Mouse (Mus musculus) hindbrain, embryonic 10.5 days (tissue): ENCODE measurements around the gene Adgrf1. TPM values are rescaled to one million over a fixed set of nuclear protein-coding genes. Genes with fewer than 3 reads are reported as not detected.

Experiments used
- DNase-seq: peaks from one replicate; pipeline ENCODE4 v3.0.0-alpha.2; 2017; ENCODE audit warnings: low spot score
- H3K27ac ChIP-seq: fragments of 300-500 bp; sonication (generic); 2 replicates; pipeline ENCODE4 v1.5.1; 2016; ENCODE audit warnings: mild to moderate bottlenecking, moderate library complexity
- H3K27me3 ChIP-seq: fragments of 300-500 bp; sonication (generic); 2 replicates; pipeline ENCODE4 v1.6.1; 2016; ENCODE audit warnings: mild to moderate bottlenecking; ENCODE audit not compliant: poor library complexity, insufficient read depth, severe bottlenecking
- H3K36me3 ChIP-seq: fragments of 300-500 bp; sonication (generic); 2 replicates; pipeline ENCODE4 v1.6.1; 2016; ENCODE audit warnings: mild to moderate bottlenecking, moderate library complexity
- H3K4me1 ChIP-seq: fragments of 300-500 bp; sonication (generic); replicated peaks from 2 replicates; pipeline ENCODE4 v1.6.1; 2016; ENCODE audit warnings: mild to moderate bottlenecking
- H3K4me3 ChIP-seq: fragments of 300-500 bp; sonication (generic); 2 replicates; pipeline ENCODE4 v1.5.1; 2016; ENCODE audit warnings: mild to moderate bottlenecking, moderate library complexity
- H3K9me3 ChIP-seq: fragments of 300-500 bp; sonication (generic); 2 replicates; pipeline ENCODE4 v1.6.1; 2016; ENCODE audit warnings: mild to moderate bottlenecking, moderate library complexity
- WGBS: fragments of 180-500 bp; shearing (Covaris S2); methylation state at CpG from one replicate; pipeline ENCODE4 v1.1.7; 2016; 5-methylcytosine and 5-hydroxymethylcytosine counted together
- polyA plus RNA-seq: library from polyadenylated mRNA; unstranded; fragments of >200 nt; fragmentation: Nextera tagmentation; extraction: Ambion mirVana; gene quantifications from 2 replicates; pipeline ENCODE4 v1.2.1, GENCODE M21; 2016

Adgrf1 gene
- polyA plus RNA-seq, 1 experiment from 2014 or later: not detected

DNA sequence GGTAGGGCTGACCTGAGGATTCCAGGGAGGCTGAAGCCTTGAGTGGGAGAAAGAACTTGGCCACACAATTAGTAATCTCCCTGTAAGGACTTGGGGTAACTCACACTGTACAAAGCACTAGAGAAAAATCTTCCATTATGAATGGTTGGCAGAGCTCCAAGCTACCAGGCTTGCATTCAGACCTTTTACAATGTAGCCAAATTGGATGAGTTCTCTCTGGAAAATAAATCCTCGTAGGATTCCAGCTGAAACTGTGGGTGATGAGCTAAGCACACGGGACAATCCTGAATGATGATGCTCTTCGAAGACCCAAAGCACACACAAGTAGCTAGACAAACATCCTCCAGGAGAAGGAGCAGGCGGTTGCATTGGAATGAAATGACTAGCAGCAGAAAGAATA is 7.1 kb downstream of the Adgrf1 start:
- Histone ChIP-seq H3K27ac (no peak overlapping the region), H3K4me1 (no peaks in the 10 kb centered on the region), H3K4me3 (no peak overlapping the region), H3K9me3 (no peaks in the 10 kb centered on the region), H3K36me3 (no peaks in the 10 kb centered on the region), H3K27me3 (no peaks in the 10 kb centered on the region)
- WGBS: 87% methylated on average over 4 of the region's 4 CpGs
- no peak for DNase-seq

DNA sequence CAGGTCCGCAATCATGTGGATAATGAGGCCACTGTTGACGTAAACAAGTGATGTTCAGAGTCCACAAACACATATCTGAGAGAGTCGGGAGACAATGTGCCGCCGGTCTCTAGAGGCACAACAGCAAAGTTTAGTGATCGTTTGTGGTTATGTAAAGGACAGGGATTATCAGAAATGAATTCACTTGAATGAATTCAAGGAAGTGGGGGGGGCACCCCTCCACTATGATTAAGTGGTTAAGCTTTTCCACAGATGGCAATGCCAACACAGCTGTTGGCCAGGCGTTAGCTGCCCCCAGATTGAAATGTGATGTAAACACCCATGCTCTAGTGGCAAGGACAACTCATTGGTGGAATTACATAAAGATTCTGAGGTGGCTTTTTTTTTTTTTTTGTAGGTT is 9.5 kb downstream of the Adgrf1 start:
- no peak overlapping the region for H3K4me3 ChIP-seq
- no peaks in the 10 kb centered on the region for H3K36me3 ChIP-seq
- 90% methylated on average over 7 of the region's 7 CpGs for WGBS
- H3K27me3 ChIP-seq: no peaks in the 10 kb centered on the region
- H3K27ac ChIP-seq: no peak overlapping the region
- no peak for DNase-seq
- no peaks in the 10 kb centered on the region for H3K4me1 ChIP-seq
- no peaks in the 10 kb centered on the region for H3K9me3 ChIP-seq

DNA sequence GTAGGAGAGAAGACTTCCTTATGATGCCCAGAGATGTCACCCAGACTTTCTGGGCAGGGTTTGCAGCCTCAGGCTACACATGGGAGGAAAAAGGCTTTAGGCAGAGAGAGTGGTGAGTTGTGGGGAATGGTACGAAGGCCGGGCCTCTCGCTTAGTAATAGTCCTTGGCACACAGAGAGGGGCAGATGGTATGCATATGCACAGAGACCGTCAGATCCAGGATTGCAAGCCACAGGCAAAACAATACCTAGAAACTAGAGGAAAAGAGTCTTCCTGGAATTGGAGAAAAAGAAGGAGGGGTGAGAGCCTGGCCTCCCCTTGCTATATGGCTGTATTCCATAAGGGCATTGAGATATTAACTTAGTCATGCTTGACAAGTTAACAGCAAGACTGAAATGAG is 12.2 kb downstream of the Adgrf1 start:
- H3K9me3 ChIP-seq: no peaks in the 10 kb centered on the region
- H3K36me3 ChIP-seq: no peaks in the 10 kb centered on the region
- no peaks in the 10 kb centered on the region for H3K4me1 ChIP-seq
- no peak overlapping the region for H3K4me3 ChIP-seq
- no peak for DNase-seq
- no peaks in the 10 kb centered on the region for H3K27me3 ChIP-seq
- 86% methylated on average over 4 of the region's 4 CpGs for WGBS
- no peak overlapping the region for H3K27ac ChIP-seq

DNA sequence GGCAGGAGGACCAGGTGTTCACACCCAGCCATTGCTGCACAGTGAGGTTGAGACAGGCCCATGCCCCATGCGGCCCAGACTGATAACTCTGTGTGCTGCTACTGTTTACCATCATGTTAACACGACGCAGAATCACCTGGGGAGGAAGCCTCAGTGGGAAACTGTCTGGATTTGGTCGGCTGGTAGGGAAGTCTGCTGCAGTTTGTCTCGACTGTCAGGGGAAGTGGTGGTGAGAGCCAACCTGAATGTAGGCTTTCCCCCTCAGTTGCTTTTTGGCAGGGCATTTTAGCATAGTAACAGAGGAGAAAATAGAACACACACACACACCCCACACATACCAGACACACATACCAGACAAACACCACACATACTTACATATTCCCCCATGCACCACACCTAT is 12.7 kb downstream of the Adgrf1 start:
- 75% methylated on average over 5 of the region's 5 CpGs for WGBS
- Histone ChIP-seq H3K4me3 (no peak overlapping the region), H3K27me3 (no peaks in the 10 kb centered on the region), H3K27ac (no peak overlapping the region), H3K4me1 (no peaks in the 10 kb centered on the region), H3K36me3 (no peaks in the 10 kb centered on the region), H3K9me3 (no peaks in the 10 kb centered on the region)
- no peak for DNase-seq

DNA sequence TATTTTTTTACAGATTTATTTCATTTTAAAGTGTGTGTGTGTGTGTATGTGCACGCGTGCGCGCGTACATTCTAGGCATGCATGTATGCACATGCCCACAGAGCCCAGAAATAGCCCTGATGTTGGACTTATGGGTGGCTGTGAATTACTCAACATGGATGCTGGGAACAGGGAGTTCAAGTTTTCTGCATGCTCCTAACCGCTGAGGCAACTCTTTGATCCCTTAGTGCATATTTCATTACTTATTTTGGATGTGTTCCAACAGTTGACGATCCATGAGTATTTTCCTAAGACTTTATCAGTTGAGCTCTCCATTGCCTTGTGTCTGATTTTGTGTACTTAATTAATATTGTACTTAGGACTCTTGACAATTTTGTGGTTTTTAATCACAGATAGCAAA is 29.4 kb downstream of the Adgrf1 start:
- Histone ChIP-seq H3K4me1 (no peaks in the 10 kb centered on the region), H3K36me3 (no peaks in the 10 kb centered on the region)
- 97% methylated on average over 7 of the region's 7 CpGs for WGBS

DNA sequence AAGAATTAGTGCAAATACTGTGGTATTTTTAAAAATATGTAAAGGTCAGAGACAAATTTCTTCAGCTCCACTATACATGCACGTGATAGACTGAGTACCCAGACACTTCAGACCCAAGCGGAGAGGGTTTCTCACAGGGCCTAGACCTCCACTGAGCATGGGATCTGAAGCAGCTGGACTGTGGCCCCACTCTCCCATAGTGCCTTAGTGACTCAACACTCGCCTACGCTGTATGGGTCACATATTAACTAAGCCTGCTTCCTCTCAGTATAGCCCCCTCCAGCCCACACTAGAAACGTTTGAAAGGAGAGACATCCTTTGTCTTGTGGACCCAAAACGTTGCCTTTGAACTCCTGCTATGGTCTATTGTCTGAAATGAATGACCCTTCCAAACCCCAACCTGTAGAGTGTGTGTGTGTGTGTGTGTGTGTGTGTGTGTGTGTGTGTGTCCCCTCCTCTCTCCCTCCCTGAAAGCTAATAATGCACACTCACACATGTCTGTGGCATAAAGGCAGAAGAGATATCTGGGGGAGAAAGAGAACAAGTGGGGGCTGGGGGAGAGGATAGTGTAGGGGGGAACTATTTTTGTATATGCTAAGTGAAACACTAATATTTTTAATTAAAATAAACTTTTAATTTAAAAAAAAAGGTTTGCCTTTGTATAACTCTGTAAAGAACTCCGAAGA is 56.0 kb downstream of the Adgrf1 start:
- no peaks in the 10 kb centered on the region for H3K9me3 ChIP-seq
- no peaks in the 10 kb centered on the region for H3K27me3 ChIP-seq
- peak overlapping the region; percentile 52; the same call in 1 of the 2 replicates for H3K4me3 ChIP-seq
- DNase-seq: no peak
- WGBS: 49% methylated on average over 7 of the region's 7 CpGs
- peak overlapping the region; percentile 93 for H3K27ac ChIP-seq
- no peaks in the 10 kb centered on the region for H3K36me3 ChIP-seq
- H3K4me1 ChIP-seq: peaks cover 19% of the 10 kb centered on the region

More for the DNA sequence above, 29.4 kb downstream of the Adgrf1 start:
- Histone ChIP-seq H3K27ac (no peak overlapping the region), H3K27me3 (no peaks in the 10 kb centered on the region), H3K4me3 (no peak overlapping the region), H3K9me3 (no peaks in the 10 kb centered on the region)
- no peak for DNase-seq

DNA sequence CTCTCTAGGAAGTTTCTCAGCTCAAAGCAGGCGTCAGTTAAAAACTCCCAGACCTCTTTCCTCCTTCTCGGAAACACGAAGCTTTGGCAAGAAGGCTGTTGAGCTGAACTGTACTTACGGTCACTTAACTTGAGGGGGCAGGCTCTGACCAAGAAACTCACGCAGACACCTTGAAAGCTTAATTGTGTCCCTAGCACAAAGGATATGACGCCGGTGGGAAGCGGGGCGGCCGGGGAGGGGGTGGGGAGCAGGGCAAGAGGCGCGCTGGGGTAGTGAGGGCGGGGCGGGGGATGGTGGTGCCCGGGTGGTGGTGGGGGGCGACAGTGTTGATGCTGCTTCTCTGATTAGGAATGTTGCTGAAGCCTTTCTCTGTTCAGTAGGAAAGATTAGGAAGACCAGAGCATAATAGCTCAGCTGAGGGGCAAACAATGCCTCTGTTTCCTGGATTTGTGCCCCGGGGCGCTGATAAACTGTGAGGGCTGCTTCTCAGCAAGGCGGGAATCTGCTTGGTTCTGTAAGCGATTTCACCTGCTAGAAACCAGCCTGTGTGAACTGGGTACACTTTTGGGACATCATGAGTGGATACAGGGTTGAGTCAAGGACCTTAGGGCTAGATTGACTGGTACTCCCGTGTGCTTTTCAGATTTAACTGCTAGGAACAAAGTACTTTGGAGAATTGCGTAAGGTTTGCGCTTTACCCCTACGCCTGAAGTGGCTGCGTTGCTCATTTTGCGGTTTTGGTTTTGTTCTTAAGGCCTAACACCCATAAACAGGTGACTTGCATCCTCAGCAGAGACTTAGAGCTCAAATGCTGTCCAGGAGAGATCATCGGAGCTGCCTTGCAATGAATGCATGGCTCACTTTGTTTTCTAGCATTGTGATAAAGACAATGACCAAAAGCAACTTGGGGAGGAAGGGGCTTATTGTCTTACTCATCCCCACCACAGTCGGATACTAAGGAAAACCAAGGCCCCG is 56.9 kb downstream of the Adgrf1 start:
- DNase-seq: peak; percentile 86
- 9% methylated on average over 29 of the region's 29 CpGs for WGBS
- Histone ChIP-seq H3K9me3 (no peaks in the 10 kb centered on the region), H3K4me3 (peak overlapping the region; percentile 52), H3K27me3 (no peaks in the 10 kb centered on the region), H3K36me3 (no peaks in the 10 kb centered on the region), H3K27ac (peak overlapping the region; percentile 93), H3K4me1 (peaks cover 20% of the 10 kb centered on the region)

DNA sequence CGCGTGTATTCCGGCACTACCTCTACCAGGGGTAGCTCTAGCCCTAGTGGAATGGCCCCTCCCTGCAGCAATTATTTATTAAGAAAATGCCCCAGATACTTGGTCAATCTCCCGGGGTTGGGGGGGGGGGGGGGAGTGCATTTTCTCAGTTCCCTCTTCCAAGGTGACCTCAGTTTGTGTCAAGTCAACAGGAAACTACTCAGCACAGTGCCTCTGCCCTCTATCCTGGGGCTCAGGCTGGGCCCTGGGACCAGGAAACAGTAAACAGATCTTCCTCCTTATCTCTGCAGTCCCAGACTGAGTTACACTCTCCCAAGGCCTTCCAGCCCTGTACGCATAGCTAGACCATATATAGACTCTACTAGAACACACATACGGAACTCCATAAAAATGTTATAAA is 57.7 kb downstream of the Adgrf1 start:
- H3K27ac ChIP-seq: peak overlapping the region; percentile 93

DNA sequence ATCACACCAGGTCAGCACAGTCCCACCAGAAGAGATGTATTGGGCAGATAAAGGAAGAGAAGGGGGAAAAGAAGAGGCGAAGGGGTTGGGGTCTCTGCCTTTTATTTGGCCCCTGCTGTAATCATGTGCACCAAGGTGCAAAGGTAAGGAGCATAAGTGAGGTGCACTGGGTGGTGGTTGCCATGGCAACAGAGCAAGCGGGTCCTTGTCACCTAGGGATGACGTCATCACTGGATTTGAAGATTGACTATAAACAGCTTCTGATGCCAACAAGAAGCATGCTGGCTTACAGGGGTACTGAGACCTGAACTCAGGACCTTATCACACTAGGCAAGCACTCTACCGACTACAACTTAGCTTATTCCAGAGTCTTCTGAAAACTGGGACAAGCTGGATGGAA is 59.1 kb downstream of the Adgrf1 start:
- 93% methylated on average over 4 of the region's 4 CpGs for WGBS
- DNase-seq: no peak
- H3K4me3 ChIP-seq: no peak overlapping the region
- no peak overlapping the region for H3K27ac ChIP-seq
- no peaks in the 10 kb centered on the region for H3K27me3 ChIP-seq
- peaks cover 29% of the 10 kb centered on the region for H3K4me1 ChIP-seq
- H3K36me3 ChIP-seq: no peaks in the 10 kb centered on the region
- no peaks in the 10 kb centered on the region for H3K9me3 ChIP-seq

More for the DNA sequence above, 57.7 kb downstream of the Adgrf1 start:
- Histone ChIP-seq H3K4me1 (peaks cover 28% of the 10 kb centered on the region), H3K9me3 (no peaks in the 10 kb centered on the region), H3K4me3 (no peak overlapping the region), H3K36me3 (no peaks in the 10 kb centered on the region), H3K27me3 (no peaks in the 10 kb centered on the region)
- DNase-seq: no peak
- 79% methylated on average over 6 of the region's 6 CpGs for WGBS

DNA sequence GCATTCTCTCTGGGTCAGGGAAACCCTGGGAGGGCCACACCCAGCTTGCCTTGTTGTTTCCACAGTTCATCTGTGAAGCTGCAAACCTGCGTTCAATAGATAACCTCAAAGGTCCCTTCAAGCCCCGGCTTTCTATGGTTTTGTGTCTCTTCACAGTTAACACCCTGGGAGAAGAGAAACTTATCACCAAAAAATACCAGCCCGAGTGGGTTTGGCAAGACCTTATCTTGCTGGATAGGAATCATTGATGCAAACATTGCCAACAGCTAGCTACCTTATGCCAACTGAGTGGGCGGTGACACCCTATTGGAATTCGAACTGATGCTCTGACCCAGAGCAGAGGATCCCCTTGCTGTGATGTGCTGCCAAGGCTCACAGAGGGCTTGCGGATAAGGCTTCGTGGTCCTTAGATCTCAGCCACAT is 59.6 kb downstream of the Adgrf1 start:
- no peaks in the 10 kb centered on the region for H3K9me3 ChIP-seq
- no peaks in the 10 kb centered on the region for H3K36me3 ChIP-seq
- peaks cover 29% of the 10 kb centered on the region for H3K4me1 ChIP-seq
- H3K27me3 ChIP-seq: no peaks in the 10 kb centered on the region
- H3K4me3 ChIP-seq: no peak overlapping the region
- no peak overlapping the region for H3K27ac ChIP-seq
- DNase-seq: no peak
- WGBS: 81% methylated on average over 7 of the region's 7 CpGs

DNA sequence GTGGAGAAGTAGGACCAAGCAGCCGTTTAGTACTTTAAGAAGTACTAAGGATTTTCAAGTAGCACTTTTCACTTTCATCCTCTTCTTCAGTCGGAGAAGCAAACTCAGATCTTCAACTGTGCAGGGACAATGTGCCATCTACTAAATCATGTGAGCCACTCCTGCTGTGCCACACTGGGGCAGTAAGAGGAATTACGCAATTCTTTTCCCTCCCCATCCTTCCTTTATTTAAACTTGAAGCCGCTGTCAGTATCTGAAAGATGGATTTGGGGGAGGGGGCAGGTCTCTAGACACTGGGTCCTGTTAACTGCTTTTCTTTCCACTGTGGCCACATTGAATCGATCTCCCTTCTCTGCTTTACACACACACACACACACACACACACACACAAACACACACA is 62.6 kb downstream of the Adgrf1 start:
- H3K9me3 ChIP-seq: no peaks in the 10 kb centered on the region
- H3K4me1 ChIP-seq: peaks cover 14% of the 10 kb centered on the region
- no peaks in the 10 kb centered on the region for H3K27me3 ChIP-seq
- no peaks in the 10 kb centered on the region for H3K36me3 ChIP-seq
- no peak overlapping the region for H3K4me3 ChIP-seq
- no peak for DNase-seq
- 0 out of 2 replicates have a peak overlapping the region, but pooled peaks have one; percentile 40 for H3K27ac ChIP-seq
- WGBS: 58% methylated on average over 5 of the region's 5 CpGs

DNA sequence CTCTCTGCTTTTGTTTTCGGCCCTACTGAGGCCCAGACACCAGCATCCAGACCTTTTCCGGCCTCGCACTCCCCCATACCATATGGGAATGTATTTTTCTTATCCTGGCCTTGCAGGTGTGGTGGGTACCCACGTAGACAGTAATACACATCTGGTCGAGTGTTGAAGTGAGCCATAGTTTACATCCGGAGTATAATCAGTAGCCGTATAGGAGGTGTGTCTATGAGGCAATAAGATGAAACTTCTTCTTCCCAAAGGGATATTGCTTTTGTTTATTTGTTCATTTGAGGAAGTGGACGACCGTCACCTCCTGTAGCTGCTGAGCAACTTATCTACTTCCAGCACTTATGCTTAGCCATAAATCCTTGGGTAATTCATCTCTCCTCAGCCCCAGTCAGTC is 63.9 kb downstream of the Adgrf1 start:
- H3K27ac ChIP-seq: no peak overlapping the region
- WGBS: 77% methylated on average over 9 of the region's 9 CpGs
- H3K36me3 ChIP-seq: no peaks in the 10 kb centered on the region
- H3K4me1 ChIP-seq: peaks cover 11% of the 10 kb centered on the region
- no peak overlapping the region for H3K4me3 ChIP-seq
- H3K9me3 ChIP-seq: no peaks in the 10 kb centered on the region
- DNase-seq: no peak
- no peaks in the 10 kb centered on the region for H3K27me3 ChIP-seq

DNA sequence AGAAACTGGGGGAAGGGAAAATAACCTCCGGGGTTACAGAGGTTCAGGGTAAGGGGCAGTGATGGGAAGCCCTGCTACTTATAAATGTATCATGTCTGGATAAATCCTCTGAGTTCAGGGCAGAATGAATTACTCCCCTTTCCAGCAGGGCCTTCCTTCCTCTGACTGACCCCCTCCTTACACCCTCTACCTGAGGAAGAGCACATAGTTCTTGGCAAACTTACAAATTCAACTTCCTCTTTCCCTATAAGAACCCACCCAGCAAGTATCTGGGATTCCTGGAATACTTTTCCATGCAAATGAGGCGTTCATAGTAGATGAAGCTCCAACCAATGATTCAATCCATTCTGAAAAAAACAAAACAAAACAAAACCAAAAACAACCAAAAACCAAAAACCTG is 67.5 kb downstream of the Adgrf1 start:
- no peak for DNase-seq
- Histone ChIP-seq H3K36me3 (no peaks in the 10 kb centered on the region), H3K27ac (no peak overlapping the region), H3K4me1 (peaks cover 4% of the 10 kb centered on the region), H3K9me3 (no peaks in the 10 kb centered on the region), H3K4me3 (no peak overlapping the region), H3K27me3 (no peaks in the 10 kb centered on the region)
- 86% methylated on average over 2 of the region's 2 CpGs for WGBS
